ENCODE assay signal across 13 mouse cellular contexts in the genomic region with DNA sequence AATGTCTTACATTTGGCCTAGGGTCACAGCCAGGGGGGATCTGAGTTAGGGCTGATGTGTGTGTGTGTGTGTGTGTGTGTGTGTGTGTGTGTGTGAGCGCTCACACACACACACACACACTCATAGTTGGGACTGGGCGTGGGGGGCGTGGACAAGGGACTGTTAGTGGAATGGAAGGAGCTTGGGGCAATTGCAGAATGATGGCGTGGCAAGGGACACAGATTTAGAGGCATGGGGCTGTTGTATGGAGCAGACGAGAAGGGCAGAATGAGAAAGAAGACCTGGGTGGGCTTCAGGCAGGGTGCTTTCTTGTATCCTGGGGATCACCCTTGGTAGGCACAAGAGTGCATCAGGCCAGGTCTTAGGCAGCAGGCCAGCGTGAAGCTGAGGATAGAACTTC. TPM values are rescaled to one million over a fixed set of nuclear protein-coding genes. Genes with fewer than 3 reads are reported as not detected.
DNase-seq lines count a peak whose midpoint lies in the region; ATAC-seq and TF ChIP-seq lines count a peak whose summit lies in the region.
"Had no signal": no experiment of that assay in that cellular context is flagged by ENCODE, and none has a peak within 500 bp of the region (broad histone marks: within the 10 kb centered on the region; RNA-seq: fewer than 3 reads in every experiment).

No protein-coding gene starts in this region.

- H3K27ac ChIP-seq in hindbrain, embryonic 12.5 days, result 0 out of 2 replicates have a peak overlapping the region, but pooled peaks have one; percentile 12
- no peak overlapping the region for H3K27ac ChIP-seq in hindbrain, embryonic 16.5 days (ENCODE audit: low read depth, low read length)
- peak overlapping the region; percentile 7; the same call in 1 of the 2 replicates for H3K27ac ChIP-seq in spleen, adult 2 months (ENCODE audit: insufficient read depth, low read length)
- peak overlapping the region; percentile 67 for H3K27ac ChIP-seq in embryonic facial prominence, embryonic 13.5 days
- H3K27ac ChIP-seq in stomach, embryonic 15.5 days, result peak overlapping the region; percentile 7; the same call in 1 of the 2 replicates
- H3K27ac ChIP-seq: hindbrain, embryonic 15.5 days; midbrain, embryonic 12.5 days had no signal

- no peak overlapping the region for H3K4me3 ChIP-seq in hindbrain, embryonic 12.5 days
- H3K4me3 ChIP-seq in hindbrain, embryonic 16.5 days (ENCODE audit: low read length), result no peak overlapping the region
- H3K4me3 ChIP-seq in spleen, adult 2 months (ENCODE audit: extremely low read depth, insufficient read depth, insufficient read length), result no peak overlapping the region
- H3K4me3 ChIP-seq in embryonic facial prominence, embryonic 13.5 days, result no peak overlapping the region
- H3K4me3 ChIP-seq in stomach, embryonic 15.5 days (replicated peaks), result no peak overlapping the region
- H3K4me3 ChIP-seq: hindbrain, embryonic 15.5 days; midbrain, embryonic 12.5 days had no signal

- H3K36me3 ChIP-seq in hindbrain, embryonic 12.5 days, result no peaks in the 10 kb centered on the region
- no peaks in the 10 kb centered on the region for H3K36me3 ChIP-seq in hindbrain, embryonic 16.5 days (ENCODE audit: control insufficient read depth, insufficient read depth, low read length)
- peaks cover 27% of the 10 kb centered on the region for H3K36me3 ChIP-seq in spleen, adult 2 months (ENCODE audit: control insufficient read depth, insufficient read depth, low read length)
- no peaks in the 10 kb centered on the region for H3K36me3 ChIP-seq in embryonic facial prominence, embryonic 13.5 days
- no peaks in the 10 kb centered on the region for H3K36me3 ChIP-seq in stomach, embryonic 15.5 days
- H3K36me3 ChIP-seq: hindbrain, embryonic 15.5 days; midbrain, embryonic 12.5 days had no signal

- no peak overlapping the region for H3K4me2 ChIP-seq in hindbrain, embryonic 12.5 days (replicated peaks)
- H3K4me2 ChIP-seq in hindbrain, embryonic 16.5 days (ENCODE audit: low read length), result no peak overlapping the region
- no peak overlapping the region for H3K4me2 ChIP-seq in embryonic facial prominence, embryonic 13.5 days
- no peak overlapping the region for H3K4me2 ChIP-seq in stomach, embryonic 15.5 days
- H3K4me2 ChIP-seq: hindbrain, embryonic 15.5 days; midbrain, embryonic 12.5 days had no signal

- TF ChIP-seq POLR2A in spleen, adult 2 months (IDR thresholded peaks at IDR 0.05; ENCODE audit: low read depth, low read length), result no peak

- no peak for ATAC-seq in hindbrain, embryonic 12.5 days (ENCODE audit: low FRiP score)
- ATAC-seq in hindbrain, embryonic 16.5 days, result no peak
- ATAC-seq in embryonic facial prominence, embryonic 13.5 days (ENCODE audit: insufficient number of reproducible peaks, insufficient read depth, low FRiP score, low TSS enrichment, low read depth), result no peak
- ATAC-seq in stomach, embryonic 15.5 days (ENCODE audit: insufficient read depth, low FRiP score, low read depth), result no peak
- no peak for ATAC-seq in cerebellum, adult (ENCODE audit: insufficient number of reproducible peaks, low FRiP score, low TSS enrichment)

- H3K9me3 ChIP-seq in hindbrain, embryonic 12.5 days (replicated peaks), result no peaks in the 10 kb centered on the region
- H3K9me3 ChIP-seq in hindbrain, embryonic 16.5 days (ENCODE audit: control insufficient read depth, low read length), result no peaks in the 10 kb centered on the region
- no peaks in the 10 kb centered on the region for H3K9me3 ChIP-seq in embryonic facial prominence, embryonic 13.5 days
- no peaks in the 10 kb centered on the region for H3K9me3 ChIP-seq in stomach, embryonic 15.5 days
- H3K9me3 ChIP-seq: hindbrain, embryonic 15.5 days; midbrain, embryonic 12.5 days had no signal

- H3K4me1 ChIP-seq in hindbrain, embryonic 12.5 days, result peaks cover 29% of the 10 kb centered on the region
- H3K4me1 ChIP-seq in hindbrain, embryonic 16.5 days (ENCODE audit: control insufficient read depth, insufficient read depth, low read depth, low read length), result peaks cover 5% of the 10 kb centered on the region; the same call in 1 of the 2 replicates
- H3K4me1 ChIP-seq in spleen, adult 2 months (ENCODE audit: control insufficient read depth, insufficient read depth, insufficient read length), result peaks cover 38% of the 10 kb centered on the region
- peaks cover 55% of the 10 kb centered on the region for H3K4me1 ChIP-seq in embryonic facial prominence, embryonic 13.5 days
- H3K4me1 ChIP-seq in stomach, embryonic 15.5 days, result peaks cover 30% of the 10 kb centered on the region
- H3K4me1 ChIP-seq: midbrain, embryonic 12.5 days had no signal

- no peak overlapping the region for H3K9ac ChIP-seq in hindbrain, embryonic 12.5 days
- no peak overlapping the region for H3K9ac ChIP-seq in hindbrain, embryonic 16.5 days (ENCODE audit: low read depth, low read length)
- H3K9ac ChIP-seq in embryonic facial prominence, embryonic 13.5 days, result no peak overlapping the region
- H3K9ac ChIP-seq in stomach, embryonic 15.5 days, result no peak overlapping the region
- H3K9ac ChIP-seq: hindbrain, embryonic 15.5 days; midbrain, embryonic 12.5 days had no signal

- 0 out of 2 replicates have a peak, but pooled peaks cover 3% of the 10 kb centered on the region for H3K27me3 ChIP-seq in hindbrain, embryonic 12.5 days
- no peaks in the 10 kb centered on the region for H3K27me3 ChIP-seq in hindbrain, embryonic 16.5 days (replicated peaks; ENCODE audit: control insufficient read depth, insufficient read depth, low read length)
- no peaks in the 10 kb centered on the region for H3K27me3 ChIP-seq in spleen, adult 2 months (ENCODE audit: control insufficient read depth, insufficient read depth, low read length)
- H3K27me3 ChIP-seq in embryonic facial prominence, embryonic 13.5 days, result no peaks in the 10 kb centered on the region
- no peaks in the 10 kb centered on the region for H3K27me3 ChIP-seq in stomach, embryonic 15.5 days (replicated peaks)
- H3K27me3 ChIP-seq: hindbrain, embryonic 15.5 days; midbrain, embryonic 12.5 days had no signal

- WGBS in hindbrain, embryonic 12.5 days, result 71% methylated on average over 6 of the region's 6 CpGs
- WGBS in hindbrain, embryonic 16.5 days, result 87% methylated on average over 6 of the region's 6 CpGs
- 77% methylated on average over 6 of the region's 6 CpGs for WGBS in spleen, adult 2 months
- WGBS in embryonic facial prominence, embryonic 13.5 days, result 62% methylated on average over 6 of the region's 6 CpGs
- WGBS in stomach, embryonic 15.5 days, result 83% methylated on average over 6 of the region's 6 CpGs

- no peak for TF ChIP-seq CTCF in spleen, adult 2 months (IDR thresholded peaks at IDR 0.05; ENCODE audit: extremely low read depth, insufficient read depth, insufficient read length, insufficient replicate concordance)

- DNase-seq in spleen, adult 2 months (ENCODE audit: low read depth in 1 of 2, low spot score in 2 of 2), result no peak
- DNase-seq in spleen, postnatal 4 days (ENCODE audit: low spot score in 2 of 2), result no peak
- no peak for DNase-seq in embryo, embryonic 10 days (ENCODE audit: low spot score)
- DNase-seq: cerebellum, adult 9-11 months; left cerebral cortex, postnatal 4 days; thymus, adult 2 months had no signal

RNA-seq across cellular contexts. Expression of a gene that starts 12.8 kb away (rescaled TPM):
- polyA plus RNA-seq in hindbrain, embryonic 12.5 days (2016; fragmentation: Nextera tagmentation; extraction: Ambion mirVana), result 0.25 and 0.42 TPM in 2 replicates
- not detected in 2 replicates for polyA plus RNA-seq in hindbrain, embryonic 16.5 days (2015; fragmentation: Nextera tagmentation; extraction: Ambion mirVana)
- polyA plus RNA-seq in spleen, adult 2 months (2012; rRNA removed), result 135 and 194 TPM in 2 replicates
- polyA plus RNA-seq in embryonic facial prominence, embryonic 13.5 days (2015; fragmentation: Nextera tagmentation; extraction: Ambion mirVana), result 0.30 and 0.69 TPM in 2 replicates
- polyA plus RNA-seq in stomach, embryonic 15.5 days (2015; fragmentation: Nextera tagmentation; extraction: Ambion mirVana), result 0.21 and 0.27 TPM in 2 replicates

RNA-seq across cellular contexts. Expression of a gene that starts 52.9 kb away (rescaled TPM):
- polyA plus RNA-seq in hindbrain, embryonic 12.5 days (2016; fragmentation: Nextera tagmentation; extraction: Ambion mirVana), result 0.32 and 0.36 TPM in 2 replicates
- 0.16 TPM in 2 replicates for polyA plus RNA-seq in hindbrain, embryonic 16.5 days (2015; fragmentation: Nextera tagmentation; extraction: Ambion mirVana)
- 1.3 and 2.2 TPM in 2 replicates for polyA plus RNA-seq in spleen, adult 2 months (2012; rRNA removed)
- 0.53 and 0.73 TPM in 2 replicates for polyA plus RNA-seq in embryonic facial prominence, embryonic 13.5 days (2015; fragmentation: Nextera tagmentation; extraction: Ambion mirVana)
- 1.4 and 1.5 TPM in 2 replicates for polyA plus RNA-seq in stomach, embryonic 15.5 days (2015; fragmentation: Nextera tagmentation; extraction: Ambion mirVana)

Comparison
In these comparisons a context has a peak if more than half of its experiments do, and no peak if none do; other contexts are left out.
1. RNA of a gene that starts 12.8 kb away (polyA plus RNA-seq): 135 to 194 TPM in spleen, adult 2 months; 0.30 to 0.69 TPM in embryonic facial prominence, embryonic 13.5 days, 0.21 to 0.27 TPM in stomach, embryonic 15.5 days, 0.25 to 0.42 TPM in hindbrain, embryonic 12.5 days and not detected in hindbrain, embryonic 16.5 days; every median in the first group is over 10 times any median in the second.